Mouse (Mus musculus) neural tube, embryonic 11.5 days (tissue): ENCODE results near the gene C1qtnf7. TPM values are rescaled to one million over a fixed set of nuclear protein-coding genes. Genes with fewer than 3 reads are reported as not detected.

Experiments
- ATAC-seq: fragments of 200-750 bp; cut with Nextera tagmentation; 2 replicates; pipeline ENCODE4 v1.8.0; 2017; ENCODE audit warnings: moderate number of reproducible peaks, mild to moderate bottlenecking, moderate TSS enrichment, moderate library complexity; ENCODE audit not compliant: insufficient read depth, low FRiP score, low TSS enrichment
- DNase-seq: peaks from one replicate; pipeline ENCODE4 v3.0.0-alpha.2; 2015; ENCODE audit warnings: low spot score
- H3K27ac ChIP-seq: fragments of 300-500 bp; sonication (generic); 2 replicates; pipeline ENCODE4 v1.5.1; 2014; ENCODE audit warnings: low read depth, mild to moderate bottlenecking, low read length
- H3K27me3 ChIP-seq: fragments of 300-500 bp; sonication (generic); 2 replicates; pipeline ENCODE4 v1.6.1; 2014; ENCODE audit warnings: mild to moderate bottlenecking, low read length, mixed read lengths; ENCODE audit not compliant: control insufficient read depth, insufficient read depth
- H3K36me3 ChIP-seq: fragments of 300-500 bp; sonication (generic); 2 replicates; pipeline ENCODE4 v1.6.1; 2014; ENCODE audit warnings: mild to moderate bottlenecking, low read length, moderate library complexity, mixed read lengths; ENCODE audit not compliant: control insufficient read depth, insufficient read depth
- H3K4me1 ChIP-seq: fragments of 300-500 bp; sonication (generic); 2 replicates; pipeline ENCODE4 v1.6.1; 2014; ENCODE audit warnings: low read length, mixed read lengths; ENCODE audit not compliant: control insufficient read depth, insufficient read depth
- H3K4me2 ChIP-seq: fragments of 300-500 bp; sonication (generic); 2 replicates; pipeline ENCODE4 v1.6.1; 2014; ENCODE audit warnings: low read depth, mild to moderate bottlenecking, moderate library complexity
- H3K4me3 ChIP-seq: fragments of 300-500 bp; sonication (generic); 2 replicates; pipeline ENCODE4 v1.5.1; 2014; ENCODE audit warnings: low read depth, low read length
- H3K9ac ChIP-seq: fragments of 300-500 bp; sonication (generic); 2 replicates; pipeline ENCODE4 v1.6.1; 2014; ENCODE audit warnings: mild to moderate bottlenecking, low read length
- H3K9me3 ChIP-seq: fragments of 300-500 bp; sonication (generic); 2 replicates; pipeline ENCODE4 v1.6.1; 2016; ENCODE audit warnings: low read length; ENCODE audit not compliant: control insufficient read depth
- WGBS: fragments of 180-500 bp; shearing (Covaris S2); extraction: QIAGEN DNeasy Blood & Tissue Kit; methylation state at CpG from one replicate; pipeline ENCODE4 v1.1.7; 2014; 5-methylcytosine and 5-hydroxymethylcytosine counted together
- polyA plus RNA-seq: library from polyadenylated mRNA; unstranded; fragments of >200 nt; fragmentation: Nextera tagmentation; extraction: Ambion mirVana; gene quantifications from 2 replicates; pipeline ENCODE4 v1.2.1, GENCODE M21; 2014

Gene C1qtnf7
- 2.6 and 3.2 TPM in 2 replicates for polyA plus RNA-seq

DNA sequence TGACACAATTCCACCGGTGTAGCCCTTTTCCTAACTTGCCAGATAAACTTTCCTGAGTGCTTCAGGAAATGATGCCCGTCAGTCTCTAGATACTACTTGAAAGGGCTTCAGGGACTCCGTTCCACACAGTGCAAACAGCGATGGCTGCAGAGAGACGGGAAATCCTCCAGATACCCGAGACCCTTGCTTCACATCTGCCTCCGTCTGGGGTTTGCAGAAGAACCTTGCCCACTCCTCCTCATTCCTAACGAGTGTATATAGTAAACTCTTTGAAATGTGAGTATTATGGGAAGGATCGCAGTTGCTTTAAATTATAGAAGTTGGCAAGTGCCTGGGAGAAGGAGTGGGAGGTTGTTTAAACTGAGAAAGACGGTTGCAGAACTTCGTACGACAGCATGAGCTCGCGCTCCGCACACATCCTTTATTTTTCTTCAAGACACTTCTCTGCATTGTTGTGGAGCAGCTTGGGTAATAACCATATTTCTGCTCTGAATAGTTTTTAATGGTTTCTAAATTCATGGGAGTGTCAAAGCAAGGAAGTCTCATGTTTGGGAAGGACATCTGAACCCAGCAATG lies at the start of gene C1qtnf7:
Gene C1qtnf7, plus strand, starts transcription at position 138 of the 576 bp plus-strand sequence.
- no peaks in the 10 kb centered on the region for H3K36me3 ChIP-seq
- H3K4me3 ChIP-seq, result no peak within 1 kb of the TSS
- no peaks in the 10 kb centered on the region for H3K4me1 ChIP-seq
- no peaks in the 10 kb centered on the region for H3K27me3 ChIP-seq
- WGBS, result 59% methylated on average over 15 of the region's 15 CpGs
- no peak for DNase-seq
- 0 out of 2 replicates have a peak within 1 kb of the TSS, but pooled peaks have one; percentile 7 for H3K4me2 ChIP-seq
- no peaks in the 10 kb centered on the region for H3K9me3 ChIP-seq
- H3K27ac ChIP-seq, result no peak within 1 kb of the TSS
- H3K9ac ChIP-seq, result no peak within 1 kb of the TSS
- ATAC-seq, result no peak

DNA sequence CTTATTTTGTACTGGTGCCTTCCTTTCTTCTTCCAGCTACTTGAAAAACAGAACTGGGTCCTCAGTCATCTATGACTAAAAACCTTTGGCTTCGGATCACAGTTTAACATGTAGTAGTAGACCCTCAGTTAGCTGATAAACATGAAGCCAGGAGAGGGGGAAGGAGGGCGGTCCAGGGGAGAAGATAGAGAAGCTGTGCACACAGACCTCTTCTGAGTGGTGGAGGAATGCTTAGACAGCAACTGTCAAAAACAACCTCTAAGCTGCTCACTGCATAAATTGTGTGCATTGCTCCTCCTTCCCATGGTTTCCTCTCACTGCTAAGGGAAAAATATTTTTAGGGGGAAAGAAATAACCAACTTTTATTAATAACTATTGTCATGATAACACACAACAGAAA lies 48.6 kb upstream of the C1qtnf7 start:
- Histone ChIP-seq H3K9me3 (no peaks in the 10 kb centered on the region), H3K4me1 (no peaks in the 10 kb centered on the region), H3K9ac (no peak overlapping the region), H3K4me2 (no peak overlapping the region), H3K27ac (no peak overlapping the region), H3K36me3 (no peaks in the 10 kb centered on the region), H3K27me3 (no peaks in the 10 kb centered on the region), H3K4me3 (no peak overlapping the region)
- DNase-seq (no peak), ATAC-seq (no peak)
- 87% methylated on average over 2 of the region's 2 CpGs for WGBS

DNA sequence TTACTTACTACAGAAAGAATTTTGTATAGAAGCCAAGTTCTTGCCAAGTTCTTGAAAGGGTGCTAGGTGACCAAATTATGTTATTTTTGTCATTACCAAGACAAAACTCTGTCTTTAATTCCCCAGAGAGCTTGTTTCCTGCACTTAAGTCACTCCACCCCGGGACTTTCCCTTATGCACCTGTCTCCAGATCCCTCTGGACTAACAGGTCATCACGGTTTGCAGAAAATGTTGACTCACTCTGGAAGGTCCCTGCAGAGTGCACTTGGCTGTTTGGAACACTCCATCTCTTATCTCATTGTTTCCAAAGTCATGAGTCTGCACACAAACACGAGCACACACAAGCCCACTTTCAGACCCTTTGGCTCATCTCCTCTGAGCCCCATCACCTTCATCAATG lies 48.1 kb upstream of the C1qtnf7 start:
- Histone ChIP-seq H3K4me3 (no peak overlapping the region), H3K27me3 (no peaks in the 10 kb centered on the region), H3K27ac (no peak overlapping the region), H3K36me3 (no peaks in the 10 kb centered on the region), H3K9ac (no peak overlapping the region), H3K9me3 (no peaks in the 10 kb centered on the region), H3K4me1 (no peaks in the 10 kb centered on the region), H3K4me2 (no peak overlapping the region)
- ATAC-seq, result no peak
- WGBS, result 79% methylated on average over 3 of the region's 3 CpGs
- no peak for DNase-seq

DNA sequence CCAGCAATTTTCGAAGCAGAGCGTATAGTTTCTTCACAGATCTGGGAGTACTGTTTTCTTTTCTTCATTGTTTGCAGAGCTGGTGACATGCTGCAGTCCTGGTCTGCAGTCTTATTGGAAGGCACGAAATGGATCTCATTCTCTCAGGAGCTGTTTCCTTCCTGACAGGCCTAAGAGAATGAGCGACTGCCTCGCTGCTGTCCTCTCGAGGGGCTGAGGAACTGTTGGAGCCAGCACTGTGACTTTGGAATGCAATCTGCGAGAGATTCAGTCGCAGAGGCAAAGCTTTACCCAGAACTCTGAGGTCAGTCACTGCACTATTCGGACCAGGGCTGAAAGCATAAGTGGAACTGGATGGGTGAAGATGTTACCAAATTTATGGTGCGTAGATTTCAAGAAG lies 46.4 kb upstream of the C1qtnf7 start:
- no peaks in the 10 kb centered on the region for H3K27me3 ChIP-seq
- H3K36me3 ChIP-seq, result no peaks in the 10 kb centered on the region
- no peak overlapping the region for H3K27ac ChIP-seq
- H3K9me3 ChIP-seq, result no peaks in the 10 kb centered on the region
- 85% methylated on average over 10 of the region's 10 CpGs for WGBS
- H3K4me2 ChIP-seq, result no peak overlapping the region
- ATAC-seq (no peak), DNase-seq (no peak)
- no peaks in the 10 kb centered on the region for H3K4me1 ChIP-seq
- no peak overlapping the region for H3K4me3 ChIP-seq
- no peak overlapping the region for H3K9ac ChIP-seq

DNA sequence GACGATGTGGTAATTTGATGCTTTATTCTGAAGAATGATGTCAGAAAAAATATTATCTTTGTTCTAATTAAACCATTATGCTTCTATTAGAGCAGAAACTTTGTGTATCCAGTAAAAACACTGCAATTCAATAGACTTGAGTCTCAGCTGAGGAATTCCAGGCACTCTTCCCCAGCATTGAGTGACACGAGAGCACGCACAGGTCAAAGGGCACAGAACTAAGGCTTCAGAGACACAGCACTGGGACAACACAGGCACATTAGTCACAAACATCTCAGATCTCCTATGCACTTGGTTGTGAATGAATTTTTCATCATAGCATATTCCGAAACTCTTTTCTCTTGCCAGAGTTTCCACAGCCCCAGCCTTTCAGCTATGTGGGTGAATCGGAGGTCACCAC lies 37.4 kb upstream of the C1qtnf7 start:
- H3K27me3 ChIP-seq, result no peaks in the 10 kb centered on the region
- ATAC-seq (no peak), DNase-seq (no peak)
- H3K9me3 ChIP-seq, result no peaks in the 10 kb centered on the region
- H3K4me2 ChIP-seq, result no peak overlapping the region
- no peak overlapping the region for H3K4me3 ChIP-seq
- H3K36me3 ChIP-seq, result no peaks in the 10 kb centered on the region
- H3K9ac ChIP-seq, result no peak overlapping the region
- 70% methylated on average over 5 of the region's 5 CpGs for WGBS
- H3K4me1 ChIP-seq, result no peaks in the 10 kb centered on the region
- H3K27ac ChIP-seq, result no peak overlapping the region

DNA sequence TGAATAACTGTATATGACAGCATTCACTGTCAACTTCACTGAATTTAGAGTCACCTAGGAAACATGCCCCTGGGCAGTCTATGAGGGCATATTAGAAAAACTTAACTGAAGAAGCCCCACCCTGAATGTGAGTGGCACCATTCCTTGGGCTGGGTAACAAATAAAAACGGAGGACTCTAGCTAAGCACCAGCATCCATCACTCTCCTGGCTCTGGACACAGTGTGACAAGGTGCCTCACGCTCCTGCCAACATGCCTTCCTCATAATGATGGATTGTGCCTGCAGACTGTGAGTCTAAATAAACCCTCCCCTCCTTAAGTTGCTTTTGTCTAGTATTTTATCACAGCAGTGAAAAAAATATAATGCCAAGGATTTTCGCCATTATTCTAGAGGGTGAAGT lies 35.3 kb upstream of the C1qtnf7 start:
- Histone ChIP-seq H3K9me3 (no peaks in the 10 kb centered on the region), H3K27ac (no peak overlapping the region), H3K4me2 (no peak overlapping the region), H3K4me3 (no peak overlapping the region), H3K9ac (no peak overlapping the region), H3K36me3 (no peaks in the 10 kb centered on the region), H3K4me1 (no peaks in the 10 kb centered on the region), H3K27me3 (no peaks in the 10 kb centered on the region)
- WGBS, result 67% methylated on average over 3 of the region's 3 CpGs
- DNase-seq (no peak), ATAC-seq (no peak)

DNA sequence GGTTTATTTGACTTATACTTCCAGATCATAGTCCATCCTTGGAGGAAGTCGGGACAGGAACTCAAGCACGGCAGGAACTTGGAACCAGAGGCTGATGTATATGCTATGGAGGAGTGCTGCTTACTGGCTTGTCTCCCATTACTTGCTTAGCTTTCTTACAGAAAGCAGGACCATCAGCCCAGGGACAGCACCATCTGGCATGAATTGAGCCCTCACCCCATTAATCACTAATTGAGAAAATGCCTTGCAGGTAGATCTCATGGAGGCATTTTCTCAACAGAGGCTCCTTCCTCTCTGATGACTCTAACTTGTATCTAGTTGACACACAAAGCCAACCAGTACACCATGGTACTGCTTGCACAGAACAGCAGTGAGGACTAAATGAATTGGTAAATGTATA lies 34.6 kb upstream of the C1qtnf7 start:
- H3K27ac ChIP-seq, result no peak overlapping the region
- no peaks in the 10 kb centered on the region for H3K4me1 ChIP-seq
- H3K4me2 ChIP-seq, result no peak overlapping the region
- no peaks in the 10 kb centered on the region for H3K36me3 ChIP-seq
- no peak for ATAC-seq
- no peaks in the 10 kb centered on the region for H3K9me3 ChIP-seq
- no peak for DNase-seq
- no peak overlapping the region for H3K4me3 ChIP-seq
- WGBS, result 76% methylated on average over 2 of the region's 2 CpGs
- no peaks in the 10 kb centered on the region for H3K27me3 ChIP-seq
- no peak overlapping the region for H3K9ac ChIP-seq

DNA sequence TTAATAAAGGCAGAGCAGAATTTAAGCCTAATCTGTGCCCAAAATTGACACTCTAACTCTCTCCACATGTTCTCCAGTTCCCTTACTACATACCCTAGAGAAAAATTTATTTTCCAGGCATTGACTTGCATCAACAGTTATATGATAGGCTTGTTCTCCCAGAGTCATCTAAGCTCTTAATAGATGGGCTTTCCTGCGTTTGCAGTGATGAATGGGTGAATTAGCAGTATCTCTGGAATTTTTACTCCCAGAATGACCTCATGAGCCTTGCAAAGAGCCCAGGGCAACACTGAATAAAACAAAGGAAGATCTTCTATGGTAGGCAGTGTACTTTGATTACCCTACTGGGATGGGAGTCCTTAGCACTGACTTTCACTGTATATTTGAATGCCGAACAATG lies 33.5 kb upstream of the C1qtnf7 start:
- no peak overlapping the region for H3K9ac ChIP-seq
- no peak overlapping the region for H3K27ac ChIP-seq
- no peaks in the 10 kb centered on the region for H3K4me1 ChIP-seq
- DNase-seq, result no peak
- H3K9me3 ChIP-seq, result no peaks in the 10 kb centered on the region
- 53% methylated on average over 2 of the region's 2 CpGs for WGBS
- ATAC-seq, result no peak
- H3K4me2 ChIP-seq, result no peak overlapping the region
- no peaks in the 10 kb centered on the region for H3K36me3 ChIP-seq
- H3K27me3 ChIP-seq, result no peaks in the 10 kb centered on the region
- no peak overlapping the region for H3K4me3 ChIP-seq

DNA sequence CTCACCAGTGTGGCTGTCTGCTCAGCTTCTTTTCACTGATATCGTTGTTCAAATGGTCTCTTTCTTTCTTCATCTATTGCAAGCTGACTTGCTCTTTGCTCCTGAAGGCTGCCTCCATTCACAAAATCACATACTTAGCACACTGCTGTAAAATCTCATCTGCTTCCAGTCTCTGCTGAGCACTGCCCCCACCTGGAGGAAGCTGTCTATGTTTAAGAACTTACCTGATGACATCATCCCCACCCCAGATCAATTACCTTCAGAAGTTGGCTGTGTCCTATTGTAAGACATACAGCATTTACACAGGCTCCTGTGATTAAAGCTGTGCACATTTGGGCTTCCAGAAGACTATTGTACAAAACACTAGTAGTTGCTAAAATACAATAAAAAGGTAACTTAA lies 13.5 kb upstream of the C1qtnf7 start:
- Histone ChIP-seq H3K4me3 (no peak overlapping the region), H3K9ac (no peak overlapping the region), H3K36me3 (no peaks in the 10 kb centered on the region), H3K27ac (no peak overlapping the region), H3K4me1 (no peaks in the 10 kb centered on the region), H3K27me3 (no peaks in the 10 kb centered on the region), H3K9me3 (no peaks in the 10 kb centered on the region), H3K4me2 (no peak overlapping the region)
- 92% methylated on average over 1 of the region's 1 CpGs for WGBS
- DNase-seq (no peak), ATAC-seq (no peak)
